8 mouse cellular contexts compared by ENCODE assay signal in genomic region chr5:5663655-5664370, GRCm38 (mm10). TPM values are rescaled to one million over a fixed set of nuclear protein-coding genes. Genes with fewer than 3 reads are reported as not detected.
DNase-seq lines count a peak whose midpoint lies in the region; ATAC-seq and TF ChIP-seq lines count a peak whose summit lies in the region.

Gene Cfap69 (minus strand): TSS chr5:5664239.

- peak within 1 kb of the TSS; percentile 81 for H3K9ac ChIP-seq in embryonic facial prominence, embryonic 13.5 days
- peak within 1 kb of the TSS; percentile 68 for H3K9ac ChIP-seq in limb, embryonic 11.5 days (ENCODE audit: low read length)
- H3K9ac ChIP-seq in midbrain, embryonic 14.5 days (replicated peaks; ENCODE audit: low read length), result peak within 1 kb of the TSS; percentile 74
- peak within 1 kb of the TSS; percentile 52 for H3K9ac ChIP-seq in stomach, postnatal 0 days (ENCODE audit: low read length)

- TF ChIP-seq CTCF in thymus, adult 2 months (IDR thresholded peaks at IDR 0.05; ENCODE audit: borderline replicate concordance, control insufficient read depth, extremely low read depth, insufficient read depth, low read length, poor library complexity), result no peak
- TF ChIP-seq CTCF in stomach, postnatal 0 days (IDR thresholded peaks at IDR 0.05; ENCODE audit: low read depth), result no peak

- H3K4me2 ChIP-seq in embryonic facial prominence, embryonic 13.5 days, result peak within 1 kb of the TSS; percentile 98
- peak within 1 kb of the TSS; percentile 95 for H3K4me2 ChIP-seq in limb, embryonic 11.5 days (ENCODE audit: low read depth, severe bottlenecking)
- H3K4me2 ChIP-seq in midbrain, embryonic 14.5 days (ENCODE audit: low read length), result peak within 1 kb of the TSS; percentile 84
- peak within 1 kb of the TSS; percentile 100 for H3K4me2 ChIP-seq in stomach, postnatal 0 days (replicated peaks; ENCODE audit: low read depth)

- peak; percentile 1 for DNase-seq in thymus, adult 2 months
- DNase-seq in thymus, adult 18-20 months, result no peak
- DNase-seq in heart, adult 9 months (ENCODE audit: low spot score in 2 of 2), result peak; percentile 47 to 48
- peak; percentile 54 to 68 for DNase-seq in kidney, adult 8-10 months
- peak; percentile 94 for DNase-seq in limb, embryonic 11.5 days (ENCODE audit: low spot score)
- peak; percentile 96 for DNase-seq in midbrain, embryonic 14.5 days
- peak; percentile 81 for DNase-seq in stomach, postnatal 0 days (ENCODE audit: low spot score)

- no peaks in the 10 kb centered on the region for H3K36me3 ChIP-seq in thymus, adult 2 months (ENCODE audit: control insufficient read depth, insufficient read depth, low read length)
- H3K36me3 ChIP-seq in embryonic facial prominence, embryonic 13.5 days, result peaks cover 3% of the 10 kb centered on the region; the same call in 1 of the 2 replicates
- H3K36me3 ChIP-seq in limb, embryonic 11.5 days (ENCODE audit: control insufficient read depth, insufficient read depth, low read length), result no peaks in the 10 kb centered on the region
- peaks cover under 1% of the 10 kb centered on the region; the same call in 1 of the 2 replicates for H3K36me3 ChIP-seq in midbrain, embryonic 14.5 days (ENCODE audit: control insufficient read depth, insufficient read depth, low read length)
- H3K36me3 ChIP-seq in stomach, postnatal 0 days (ENCODE audit: control insufficient read depth, insufficient read depth, low read length), result no peaks in the 10 kb centered on the region

- H3K4me1 ChIP-seq in thymus, adult 2 months (replicated peaks; ENCODE audit: control insufficient read depth, insufficient read depth, low read length), result no peaks in the 10 kb centered on the region
- peaks cover 6% of the 10 kb centered on the region; the same call in 1 of the 2 replicates for H3K4me1 ChIP-seq in embryonic facial prominence, embryonic 13.5 days
- H3K4me1 ChIP-seq in limb, embryonic 11.5 days (ENCODE audit: control insufficient read depth, insufficient read depth, low read length), result no peaks in the 10 kb centered on the region
- H3K4me1 ChIP-seq in midbrain, embryonic 14.5 days (ENCODE audit: control insufficient read depth, insufficient read depth, low read length), result peaks cover 15% of the 10 kb centered on the region
- no peaks in the 10 kb centered on the region for H3K4me1 ChIP-seq in stomach, postnatal 0 days (replicated peaks; ENCODE audit: control insufficient read depth, insufficient read depth)

- no peak for TF ChIP-seq EP300 in stomach, postnatal 0 days (optimal IDR thresholded peaks at IDR 0.05)

- WGBS in thymus, adult 2 months, result 3% methylated on average over 48 of the region's 48 CpGs
- WGBS in embryonic facial prominence, embryonic 13.5 days, result under 1% methylated on average over 47 of the region's 48 CpGs
- under 1% methylated on average over 48 of the region's 48 CpGs for WGBS in limb, embryonic 11.5 days
- under 1% methylated on average over 47 of the region's 48 CpGs for WGBS in midbrain, embryonic 14.5 days
- WGBS in stomach, postnatal 0 days, result under 1% methylated on average over 45 of the region's 48 CpGs

- no peaks in the 10 kb centered on the region for H3K9me3 ChIP-seq in embryonic facial prominence, embryonic 13.5 days
- no peaks in the 10 kb centered on the region for H3K9me3 ChIP-seq in limb, embryonic 11.5 days (ENCODE audit: control insufficient read depth, low read length)
- H3K9me3 ChIP-seq in midbrain, embryonic 14.5 days (ENCODE audit: control insufficient read depth, low read length), result no peaks in the 10 kb centered on the region
- H3K9me3 ChIP-seq in stomach, postnatal 0 days (ENCODE audit: control insufficient read depth, low read length), result no peaks in the 10 kb centered on the region

- ATAC-seq in embryonic facial prominence, embryonic 13.5 days (ENCODE audit: insufficient number of reproducible peaks, insufficient read depth, low FRiP score, low TSS enrichment, low read depth), result peak; percentile 90
- peak; percentile 98 for ATAC-seq in limb, embryonic 11.5 days (ENCODE audit: insufficient number of reproducible peaks, low FRiP score, low TSS enrichment, low read depth)
- ATAC-seq in midbrain, embryonic 14.5 days (ENCODE audit: low FRiP score, low TSS enrichment), result peak; percentile 98
- peak; percentile 80 for ATAC-seq in stomach, postnatal 0 days (ENCODE audit: low FRiP score, low TSS enrichment)

- H3K4me3 ChIP-seq in thymus, adult 2 months (ENCODE audit: control insufficient read depth, insufficient read depth, low read length), result 0 out of 2 replicates have a peak within 1 kb of the TSS, but pooled peaks have one; percentile 1
- H3K4me3 ChIP-seq in embryonic facial prominence, embryonic 13.5 days, result peak within 1 kb of the TSS; percentile 70
- H3K4me3 ChIP-seq in limb, embryonic 11.5 days (ENCODE audit: low read depth, low read length), result peak within 1 kb of the TSS; percentile 72
- peak within 1 kb of the TSS; percentile 72 for H3K4me3 ChIP-seq in midbrain, embryonic 14.5 days (replicated peaks; ENCODE audit: low read depth, low read length)
- H3K4me3 ChIP-seq in stomach, postnatal 0 days (ENCODE audit: low read depth, low read length), result peak within 1 kb of the TSS; percentile 65

- TF ChIP-seq POLR2A in thymus, adult 2 months (IDR thresholded peaks at IDR 0.05; ENCODE audit: control insufficient read depth, extremely low read depth, insufficient read depth, low read length, poor library complexity), result no peak

- no peaks in the 10 kb centered on the region; the same call in 1 of the 2 replicates for H3K27me3 ChIP-seq in thymus, adult 2 months (ENCODE audit: control insufficient read depth, insufficient read depth, low read length)
- no peaks in the 10 kb centered on the region for H3K27me3 ChIP-seq in embryonic facial prominence, embryonic 13.5 days
- no peaks in the 10 kb centered on the region for H3K27me3 ChIP-seq in limb, embryonic 11.5 days (ENCODE audit: control insufficient read depth, insufficient read depth, low read length)
- H3K27me3 ChIP-seq in midbrain, embryonic 14.5 days (ENCODE audit: control insufficient read depth, insufficient read depth, low read length), result no peaks in the 10 kb centered on the region
- H3K27me3 ChIP-seq in stomach, postnatal 0 days (ENCODE audit: control insufficient read depth, insufficient read depth, low read length), result no peaks in the 10 kb centered on the region

- H3K27ac ChIP-seq in thymus, adult 2 months (ENCODE audit: control insufficient read depth, insufficient read depth, low read length), result no peak within 1 kb of the TSS
- H3K27ac ChIP-seq in embryonic facial prominence, embryonic 13.5 days, result no peak within 1 kb of the TSS
- H3K27ac ChIP-seq in limb, embryonic 11.5 days (replicated peaks; ENCODE audit: low read depth, low read length), result no peak within 1 kb of the TSS
- peak within 1 kb of the TSS; percentile 71 for H3K27ac ChIP-seq in midbrain, embryonic 14.5 days (replicated peaks; ENCODE audit: low read depth, low read length)
- no peak within 1 kb of the TSS; the same call in 1 of the 2 replicates for H3K27ac ChIP-seq in stomach, postnatal 0 days (replicated peaks)

RNA-seq across cellular contexts. Expression of gene Cfap69, which starts in this region (rescaled TPM):
- 0.34 and 0.41 TPM in 2 replicates for polyA plus RNA-seq in thymus, adult 2 months (2012; rRNA removed)
- polyA plus RNA-seq in embryonic facial prominence, embryonic 13.5 days (2015; fragmentation: Nextera tagmentation; extraction: Ambion mirVana), result 2.4 and 2.9 TPM in 2 replicates
- 2.5 and 3.6 TPM in 2 replicates for polyA plus RNA-seq in limb, embryonic 11.5 days (2014; fragmentation: Nextera tagmentation; extraction: Ambion mirVana)
- 8.8 and 12.3 TPM in 2 replicates for polyA plus RNA-seq in midbrain, embryonic 14.5 days (2014; fragmentation: Nextera tagmentation; extraction: Ambion mirVana)
- polyA plus RNA-seq in stomach, postnatal 0 days (2015; fragmentation: Nextera tagmentation; extraction: Ambion mirVana), result 7.2 and 8.1 TPM in 2 replicates

Comparison
In these comparisons a context has a peak if more than half of its experiments do, and no peak if none do; other contexts are left out.
1. Peak in DNase-seq and H3K4me3 ChIP-seq in thymus, adult 2 months; RNA of the gene not detected or under 1 TPM.
2. DNase-seq: peak in heart, adult 9 months (2 of 2), kidney, adult 8-10 months (2 of 2), limb, embryonic 11.5 days (single experiment), midbrain, embryonic 14.5 days (single experiment) and stomach, postnatal 0 days (single experiment); none in thymus, adult 18-20 months (0 of 2).
3. H3K4me3 ChIP-seq: peak in every context shown above with its lines; median percentile 72 in limb, embryonic 11.5 days; 72 in midbrain, embryonic 14.5 days; 70 in embryonic facial prominence, embryonic 13.5 days; 65 in stomach, postnatal 0 days; 1 in thymus, adult 2 months.
4. Peak in every context shown above with its lines, with median percentiles within 50 percentile points of each other: ATAC-seq, H3K4me2 ChIP-seq and H3K9ac ChIP-seq.